Mouse (Mus musculus) right cerebral cortex, postnatal 4 days (tissue): Measurements from ENCODE around the gene Arhgap31.

Source experiments
- DNase-seq: peaks from one replicate; pipeline ENCODE4 v3.0.0-alpha.2; 2022

Arhgap31 gene

GRCm38 (mm10) chr16:38592026-38592678 is 120.9 kb downstream of the Arhgap31 start:
- DNase-seq, result no peak

GRCm38 (mm10) chr16:38591506-38591905 is 121.6 kb downstream of the Arhgap31 start:
- no peak for DNase-seq

- DNase-seq, result no peak
Observed at GRCm38 (mm10) chr16:38587572-38587971, 125.5 kb downstream of the Arhgap31 start.

- DNase-seq, result no peak
Observed at GRCm38 (mm10) chr16:38587163-38587562, 125.9 kb downstream of the Arhgap31 start.

- DNase-seq, result no peak
Observed at GRCm38 (mm10) chr16:38585186-38585585, 127.9 kb downstream of the Arhgap31 start.

- no peak for DNase-seq
Observed at GRCm38 (mm10) chr16:38584761-38585160, 128.3 kb downstream of the Arhgap31 start.

- no peak for DNase-seq
Observed at GRCm38 (mm10) chr16:38571481-38571880, 141.6 kb downstream of the Arhgap31 start.

GRCm38 (mm10) chr16:38568192-38568591 is 144.9 kb downstream of the Arhgap31 start:
- DNase-seq, result no peak

GRCm38 (mm10) chr16:38563516-38563915 is 149.6 kb downstream of the Arhgap31 start:
- no peak for DNase-seq

GRCm38 (mm10) chr16:38562968-38563327 is 150.1 kb downstream of the Arhgap31 start:
- no peak for DNase-seq

GRCm38 (mm10) chr16:38562131-38562967 is 150.7 kb downstream of the Arhgap31 start:
- peak; percentile 95 for DNase-seq

GRCm38 (mm10) chr16:38558221-38558748 is 154.8 kb downstream of the Arhgap31 start, which contains the start of gene Tmem39a:
Gene Tmem39a (plus strand): TSS chr16:38558698.
- no peak for DNase-seq

GRCm38 (mm10) chr16:38555988-38556387 is 157.1 kb downstream of the Arhgap31 start:
- DNase-seq, result no peak

- peak; percentile 84 for DNase-seq
Observed at GRCm38 (mm10) chr16:38549479-38550396, 163.3 kb downstream of the Arhgap31 start, which contains the start of gene Poglut1. Gene Poglut1 (minus strand): TSS chr16:38550258.
